Mouse (Mus musculus) hindbrain, embryonic 12.5 days (tissue): ENCODE data around the gene Gmip. TPM values are rescaled to one million over a fixed set of nuclear protein-coding genes. Genes with fewer than 3 reads are reported as not detected.

ENCODE experiments used
- ATAC-seq: fragments of 200-750 bp; cut with Nextera tagmentation; 2 replicates; pipeline ENCODE4 v1.8.0; 2017; ENCODE audit warnings: moderate TSS enrichment; ENCODE audit not compliant: low FRiP score
- H3K27ac ChIP-seq: fragments of 300-500 bp; sonication (generic); 2 replicates; pipeline ENCODE4 v1.5.1; 2016; ENCODE audit warnings: mild to moderate bottlenecking
- H3K27me3 ChIP-seq: fragments of 300-500 bp; sonication (generic); 2 replicates; pipeline ENCODE4 v1.6.1; 2016; ENCODE audit warnings: mild to moderate bottlenecking
- H3K36me3 ChIP-seq: fragments of 300-500 bp; sonication (generic); 2 replicates; pipeline ENCODE4 v1.6.1; 2016; ENCODE audit warnings: mild to moderate bottlenecking
- H3K4me1 ChIP-seq: fragments of 300-500 bp; sonication (generic); 2 replicates; pipeline ENCODE4 v1.6.1; 2016
- H3K4me2 ChIP-seq: fragments of 300-500 bp; sonication (generic); replicated peaks from 2 replicates; pipeline ENCODE4 v1.6.1; 2016; ENCODE audit warnings: mild to moderate bottlenecking
- H3K4me3 ChIP-seq: fragments of 300-500 bp; sonication (generic); 2 replicates; pipeline ENCODE4 v1.5.1; 2016; ENCODE audit warnings: mild to moderate bottlenecking
- H3K9ac ChIP-seq: fragments of 300-500 bp; sonication (generic); 2 replicates; pipeline ENCODE4 v1.6.1; 2016; ENCODE audit warnings: mild to moderate bottlenecking, moderate library complexity
- H3K9me3 ChIP-seq: fragments of 300-500 bp; sonication (generic); replicated peaks from 2 replicates; pipeline ENCODE4 v1.6.1; 2016; ENCODE audit warnings: mild to moderate bottlenecking
- WGBS: fragments of 180-500 bp; shearing (Covaris S2); methylation state at CpG from one replicate; pipeline ENCODE4 v1.1.7; 2016; 5-methylcytosine and 5-hydroxymethylcytosine counted together
- polyA plus RNA-seq: library from polyadenylated mRNA; unstranded; fragments of >200 nt; fragmentation: Nextera tagmentation; extraction: Ambion mirVana; gene quantifications from 2 replicates; pipeline ENCODE4 v1.2.1, GENCODE M21; 2016

Gmip gene
- polyA plus RNA-seq, 1 experiment from 2014 or later = 23.3 TPM

- H3K4me3 ChIP-seq = no peak overlapping the region
- no peaks in the 10 kb centered on the region for H3K9me3 ChIP-seq
- H3K9ac ChIP-seq = no peak overlapping the region
- no peak overlapping the region for H3K4me2 ChIP-seq
- H3K36me3 ChIP-seq = peaks cover 15% of the 10 kb centered on the region
- 74% methylated on average over 3 of the region's 3 CpGs for WGBS
- ATAC-seq = no peak
- H3K27ac ChIP-seq = no peak overlapping the region
- H3K27me3 ChIP-seq = no peaks in the 10 kb centered on the region
- no peaks in the 10 kb centered on the region for H3K4me1 ChIP-seq
Measured at GRCm38 (mm10) chr8:69847167-69848065, 38.9 kb downstream of the Gmip start.

GRCm38 (mm10) chr8:69848951-69849350, 40.5 kb downstream of the Gmip start:
- no peak for ATAC-seq
- no peaks in the 10 kb centered on the region for H3K4me1 ChIP-seq
- no peak overlapping the region for H3K9ac ChIP-seq
- no peak overlapping the region for H3K4me2 ChIP-seq
- no peak overlapping the region for H3K4me3 ChIP-seq
- H3K27me3 ChIP-seq = no peaks in the 10 kb centered on the region
- H3K9me3 ChIP-seq = no peaks in the 10 kb centered on the region
- H3K27ac ChIP-seq = no peak overlapping the region
- 89% methylated on average over 8 of the region's 8 CpGs for WGBS
- peaks cover 15% of the 10 kb centered on the region for H3K36me3 ChIP-seq

- H3K4me1 ChIP-seq = no peaks in the 10 kb centered on the region
- peaks cover 15% of the 10 kb centered on the region for H3K36me3 ChIP-seq
- H3K4me2 ChIP-seq = no peak overlapping the region
- H3K4me3 ChIP-seq = no peak overlapping the region
- no peaks in the 10 kb centered on the region for H3K9me3 ChIP-seq
- H3K27me3 ChIP-seq = no peaks in the 10 kb centered on the region
- WGBS = 43% methylated on average over 3 of the region's 3 CpGs
- no peak overlapping the region for H3K9ac ChIP-seq
- no peak overlapping the region for H3K27ac ChIP-seq
- no peak for ATAC-seq
Measured at GRCm38 (mm10) chr8:69849899-69850298, 41.4 kb downstream of the Gmip start.

- H3K9me3 ChIP-seq = no peaks in the 10 kb centered on the region
- no peak overlapping the region for H3K4me3 ChIP-seq
- H3K4me2 ChIP-seq = no peak overlapping the region
- WGBS = 85% methylated on average over 7 of the region's 7 CpGs
- ATAC-seq = no peak
- H3K36me3 ChIP-seq = peaks cover 15% of the 10 kb centered on the region
- H3K4me1 ChIP-seq = no peaks in the 10 kb centered on the region
- H3K27ac ChIP-seq = no peak overlapping the region
- no peak overlapping the region for H3K9ac ChIP-seq
- no peaks in the 10 kb centered on the region for H3K27me3 ChIP-seq
Measured at GRCm38 (mm10) chr8:69850926-69851506, 42.5 kb downstream of the Gmip start.

- H3K9me3 ChIP-seq = no peaks in the 10 kb centered on the region
- ATAC-seq = no peak
- H3K4me3 ChIP-seq = no peak overlapping the region
- no peaks in the 10 kb centered on the region for H3K27me3 ChIP-seq
- H3K36me3 ChIP-seq = peaks cover 13% of the 10 kb centered on the region
- H3K27ac ChIP-seq = no peak overlapping the region
- 93% methylated on average over 10 of the region's 10 CpGs for WGBS
- H3K4me1 ChIP-seq = no peaks in the 10 kb centered on the region
- no peak overlapping the region for H3K4me2 ChIP-seq
- no peak overlapping the region for H3K9ac ChIP-seq
Measured at GRCm38 (mm10) chr8:69853869-69854268, 45.4 kb downstream of the Gmip start.

GRCm38 (mm10) chr8:69860807-69861206, 52.3 kb downstream of the Gmip start:
- Histone ChIP-seq H3K4me2 (no peak overlapping the region), H3K27ac (no peak overlapping the region), H3K36me3 (peaks cover 33% of the 10 kb centered on the region), H3K4me1 (no peaks in the 10 kb centered on the region), H3K4me3 (no peak overlapping the region), H3K27me3 (no peaks in the 10 kb centered on the region), H3K9me3 (no peaks in the 10 kb centered on the region), H3K9ac (no peak overlapping the region)
- WGBS = 59% methylated on average over 4 of the region's 4 CpGs
- no peak for ATAC-seq

GRCm38 (mm10) chr8:69861251-69861650, 52.8 kb downstream of the Gmip start:
- Histone ChIP-seq H3K9ac (no peak overlapping the region), H3K36me3 (peaks cover 37% of the 10 kb centered on the region), H3K4me1 (no peaks in the 10 kb centered on the region), H3K27ac (no peak overlapping the region), H3K4me3 (no peak overlapping the region), H3K4me2 (no peak overlapping the region), H3K9me3 (no peaks in the 10 kb centered on the region), H3K27me3 (no peaks in the 10 kb centered on the region)
- 56% methylated on average over 2 of the region's 2 CpGs for WGBS
- ATAC-seq = no peak

- Histone ChIP-seq H3K4me2 (no peak overlapping the region), H3K27ac (no peak overlapping the region), H3K27me3 (no peaks in the 10 kb centered on the region), H3K4me1 (no peaks in the 10 kb centered on the region), H3K9me3 (no peaks in the 10 kb centered on the region), H3K36me3 (peaks cover 38% of the 10 kb centered on the region), H3K4me3 (no peak overlapping the region), H3K9ac (no peak overlapping the region)
- WGBS = 93% methylated on average over 5 of the region's 5 CpGs
- no peak for ATAC-seq
Measured at GRCm38 (mm10) chr8:69863387-69864020, 55.0 kb downstream of the Gmip start.

- H3K4me1 ChIP-seq = no peaks in the 10 kb centered on the region
- WGBS = 77% methylated on average over 5 of the region's 5 CpGs
- no peak overlapping the region for H3K4me2 ChIP-seq
- no peak overlapping the region for H3K27ac ChIP-seq
- no peak overlapping the region for H3K4me3 ChIP-seq
- H3K27me3 ChIP-seq = no peaks in the 10 kb centered on the region
- ATAC-seq = no peak
- H3K36me3 ChIP-seq = peaks cover 34% of the 10 kb centered on the region
- H3K9ac ChIP-seq = no peak overlapping the region
- H3K9me3 ChIP-seq = no peaks in the 10 kb centered on the region
Measured at GRCm38 (mm10) chr8:69864180-69864579, 55.7 kb downstream of the Gmip start.

- no peaks in the 10 kb centered on the region for H3K27me3 ChIP-seq
- 67% methylated on average over 5 of the region's 5 CpGs for WGBS
- no peaks in the 10 kb centered on the region for H3K9me3 ChIP-seq
- H3K4me1 ChIP-seq = no peaks in the 10 kb centered on the region
- peaks cover 35% of the 10 kb centered on the region for H3K36me3 ChIP-seq
- no peak overlapping the region for H3K27ac ChIP-seq
- ATAC-seq = no peak
- no peak overlapping the region for H3K4me3 ChIP-seq
- no peak overlapping the region for H3K9ac ChIP-seq
- H3K4me2 ChIP-seq = no peak overlapping the region
Measured at GRCm38 (mm10) chr8:69867696-69868326, 59.3 kb downstream of the Gmip start.

GRCm38 (mm10) chr8:69870003-69870765, 61.7 kb downstream of the Gmip start:
- Histone ChIP-seq H3K4me1 (no peaks in the 10 kb centered on the region), H3K27me3 (no peaks in the 10 kb centered on the region), H3K9me3 (no peaks in the 10 kb centered on the region), H3K36me3 (peaks cover 25% of the 10 kb centered on the region), H3K9ac (no peak overlapping the region), H3K4me3 (no peak overlapping the region), H3K4me2 (no peak overlapping the region), H3K27ac (no peak overlapping the region)
- no peak for ATAC-seq
- 85% methylated on average over 11 of the region's 11 CpGs for WGBS

GRCm38 (mm10) chr8:69870907-69871306, 62.4 kb downstream of the Gmip start:
- 82% methylated on average over 6 of the region's 6 CpGs for WGBS
- H3K4me3 ChIP-seq = no peak overlapping the region
- no peaks in the 10 kb centered on the region for H3K9me3 ChIP-seq
- ATAC-seq = no peak
- no peaks in the 10 kb centered on the region for H3K4me1 ChIP-seq
- H3K4me2 ChIP-seq = no peak overlapping the region
- no peak overlapping the region for H3K9ac ChIP-seq
- no peak overlapping the region for H3K27ac ChIP-seq
- peaks cover 20% of the 10 kb centered on the region for H3K36me3 ChIP-seq
- H3K27me3 ChIP-seq = 0 out of 2 replicates have a peak, but pooled peaks cover 4% of the 10 kb centered on the region
